Mouse (Mus musculus): ENCODE measurements at regions not wholly inside any gene's neighbourhood (a gene's known extent, or its start where the extent isn't known, plus 50 kb on each side); places are given as distances from the start of the nearest gene placed in this dataset.

- H3K36me3 ChIP-seq: no peaks in the 10 kb centered on the region
- no peaks in the 10 kb centered on the region for H3K27me3 ChIP-seq
- H3K9ac ChIP-seq: no peak overlapping the region
- no peak overlapping the region for H3K27ac ChIP-seq
- H3K4me1 ChIP-seq (replicated peaks): peaks cover 12% of the 10 kb centered on the region
- no peak overlapping the region for H3K4me2 ChIP-seq
- no peak for ATAC-seq (ENCODE audit: low FRiP score)
- no peak overlapping the region for H3K4me3 ChIP-seq
- WGBS: 90% methylated on average over 6 of the region's 6 CpGs
- no peaks in the 10 kb centered on the region for H3K9me3 ChIP-seq
Observed at GRCm38 (mm10) chr5:96919149-96919548, 78.3 kb upstream of the Bmp2k start.

DNA sequence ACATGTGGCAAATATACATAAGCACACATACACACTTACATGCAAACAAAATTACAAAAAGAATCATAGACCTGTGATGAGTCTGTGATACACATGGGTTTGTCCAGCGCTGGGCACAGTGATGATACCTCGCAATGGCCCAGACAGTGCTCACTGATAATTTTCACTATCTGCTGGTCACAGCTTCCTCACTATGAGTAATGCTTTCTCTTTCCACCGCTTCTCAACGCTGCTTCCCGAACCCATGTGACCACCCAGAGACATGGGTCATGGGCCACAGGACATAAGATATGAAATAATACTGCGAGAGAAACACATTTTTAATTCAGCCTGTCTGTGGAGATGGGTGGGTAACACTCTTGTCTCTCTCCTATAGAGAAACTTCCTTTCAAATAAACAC is 76.5 kb upstream of the Bmp2k start:
- H3K9ac ChIP-seq: no peak overlapping the region
- no peaks in the 10 kb centered on the region for H3K36me3 ChIP-seq
- no peak overlapping the region for H3K27ac ChIP-seq
- peaks cover 12% of the 10 kb centered on the region for H3K4me1 ChIP-seq (replicated peaks)
- no peaks in the 10 kb centered on the region for H3K9me3 ChIP-seq
- H3K4me3 ChIP-seq: no peak overlapping the region
- no peak for ATAC-seq (ENCODE audit: low FRiP score)
- no peaks in the 10 kb centered on the region for H3K27me3 ChIP-seq
- WGBS: 90% methylated on average over 6 of the region's 6 CpGs
- H3K4me2 ChIP-seq: no peak overlapping the region

GRCm38 (mm10) chr5:96921511-96921910 is 76.0 kb upstream of the Bmp2k start:
- H3K9me3 ChIP-seq: no peaks in the 10 kb centered on the region
- H3K9ac ChIP-seq: no peak overlapping the region
- H3K36me3 ChIP-seq: no peaks in the 10 kb centered on the region
- 85% methylated on average over 6 of the region's 6 CpGs for WGBS
- H3K4me1 ChIP-seq (replicated peaks): peaks cover 12% of the 10 kb centered on the region
- H3K27ac ChIP-seq: 0 out of 2 replicates have a peak overlapping the region, but pooled peaks have one; percentile 35
- H3K27me3 ChIP-seq: no peaks in the 10 kb centered on the region
- H3K4me3 ChIP-seq: no peak overlapping the region
- ATAC-seq (ENCODE audit: low FRiP score): no peak
- H3K4me2 ChIP-seq: no peak overlapping the region

DNA sequence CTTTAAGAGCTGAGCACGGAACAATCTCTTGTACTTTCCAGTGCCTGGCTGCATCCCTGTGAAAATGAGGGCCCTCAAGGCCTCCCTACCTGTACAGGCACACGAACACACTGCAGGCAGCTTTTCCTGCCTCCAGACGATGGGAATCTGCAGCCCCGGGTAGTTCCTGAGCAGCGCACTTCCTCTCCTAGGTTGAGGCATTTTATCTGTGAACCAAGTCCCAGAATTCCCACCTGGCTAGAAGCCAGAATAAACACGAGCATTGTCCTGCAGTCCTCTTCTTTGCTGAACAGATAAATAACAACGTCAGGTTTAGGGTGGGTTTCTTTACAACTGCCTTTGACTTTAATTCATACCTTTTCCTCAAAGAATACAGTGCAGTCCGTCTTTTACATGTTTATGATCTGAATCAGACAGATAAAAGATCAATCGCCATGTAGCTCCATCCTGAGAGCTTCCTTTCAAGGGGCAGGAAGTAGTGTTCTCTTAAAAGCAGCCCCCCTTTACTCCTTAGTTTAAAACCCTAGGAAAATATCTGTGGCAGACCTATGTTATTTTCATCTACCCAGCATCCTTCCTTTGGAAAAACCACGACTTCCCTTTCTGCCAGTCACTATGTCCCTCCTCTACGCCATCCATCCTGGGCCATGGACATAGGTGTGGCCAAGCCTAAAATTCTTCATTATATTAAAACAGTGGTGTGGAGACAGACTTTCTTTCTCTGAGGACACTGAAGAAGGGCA is 75.3 kb upstream of the Bmp2k start:
- Histone ChIP-seq H3K36me3 (no peaks in the 10 kb centered on the region), H3K4me1 (replicated peaks) (peaks cover 12% of the 10 kb centered on the region), H3K9ac (no peak overlapping the region), H3K9me3 (no peaks in the 10 kb centered on the region), H3K27me3 (no peaks in the 10 kb centered on the region), H3K4me2 (no peak overlapping the region), H3K27ac (0 out of 2 replicates have a peak overlapping the region, but pooled peaks have one; percentile 35), H3K4me3 (no peak overlapping the region)
- no peak for ATAC-seq (ENCODE audit: low FRiP score)
- WGBS: 68% methylated on average over 11 of the region's 11 CpGs

DNA sequence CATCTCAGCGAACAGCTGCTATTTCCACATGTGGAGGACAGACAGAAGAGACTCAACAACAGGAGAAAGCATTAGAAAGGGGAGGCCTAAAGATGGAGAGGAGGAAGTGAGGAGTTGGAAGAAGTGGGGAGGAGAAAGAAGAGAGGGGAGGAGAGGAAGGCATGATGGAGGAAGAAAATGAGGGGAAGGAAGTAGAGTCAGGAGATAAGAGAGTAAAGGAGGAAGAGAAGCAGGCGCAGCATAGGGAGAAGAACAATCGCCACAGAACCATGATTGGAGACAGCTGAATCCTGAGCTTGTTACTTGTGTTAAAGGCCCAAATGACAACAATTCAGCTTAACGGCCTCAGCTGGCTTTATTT is 74.8 kb upstream of the Bmp2k start:
- no peak overlapping the region for H3K27ac ChIP-seq
- no peak overlapping the region for H3K4me2 ChIP-seq
- H3K4me1 ChIP-seq (replicated peaks): peaks cover 11% of the 10 kb centered on the region
- ATAC-seq (ENCODE audit: low FRiP score): no peak
- 53% methylated on average over 4 of the region's 4 CpGs for WGBS
- no peaks in the 10 kb centered on the region for H3K9me3 ChIP-seq
- no peaks in the 10 kb centered on the region for H3K27me3 ChIP-seq
- no peak overlapping the region for H3K9ac ChIP-seq
- no peaks in the 10 kb centered on the region for H3K36me3 ChIP-seq
- no peak overlapping the region for H3K4me3 ChIP-seq

DNA sequence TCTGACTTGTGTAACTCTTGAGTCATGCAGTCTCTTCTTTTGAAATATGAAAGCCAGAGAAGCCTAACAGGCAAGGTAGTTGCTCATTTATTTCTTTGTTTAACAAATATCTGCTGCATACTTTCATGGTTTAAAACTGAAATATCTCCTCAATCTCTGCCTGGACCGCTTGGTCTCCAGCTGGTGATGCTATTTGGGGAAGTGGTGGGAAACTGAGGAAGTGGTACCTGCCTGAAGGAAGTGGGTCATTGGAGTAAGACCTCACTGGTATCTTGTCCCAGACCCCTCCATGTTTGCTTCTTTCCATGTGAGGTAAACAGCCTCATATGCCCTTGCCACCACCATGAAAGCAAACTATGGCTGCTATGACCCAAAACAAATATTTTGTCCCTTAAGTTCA is 74.0 kb upstream of the Bmp2k start:
- Histone ChIP-seq H3K4me3 (no peak overlapping the region), H3K36me3 (no peaks in the 10 kb centered on the region), H3K4me2 (no peak overlapping the region), H3K9me3 (no peaks in the 10 kb centered on the region), H3K4me1 (replicated peaks) (peaks cover 8% of the 10 kb centered on the region; the same call in 1 of the 2 replicates), H3K27ac (no peak overlapping the region), H3K9ac (no peak overlapping the region), H3K27me3 (no peaks in the 10 kb centered on the region)
- 94% methylated on average over 1 of the region's 1 CpGs for WGBS
- no peak for ATAC-seq (ENCODE audit: low FRiP score)

GRCm38 (mm10) chr5:96924736-96925429 is 72.6 kb upstream of the Bmp2k start:
- H3K9ac ChIP-seq: no peak overlapping the region
- H3K4me2 ChIP-seq: no peak overlapping the region
- no peak overlapping the region for H3K4me3 ChIP-seq
- no peak for ATAC-seq (ENCODE audit: low FRiP score)
- no peak overlapping the region for H3K27ac ChIP-seq
- H3K4me1 ChIP-seq (replicated peaks): peaks cover 8% of the 10 kb centered on the region; the same call in 1 of the 2 replicates
- 91% methylated on average over 7 of the region's 7 CpGs for WGBS
- H3K9me3 ChIP-seq: no peaks in the 10 kb centered on the region
- no peaks in the 10 kb centered on the region for H3K36me3 ChIP-seq
- no peaks in the 10 kb centered on the region for H3K27me3 ChIP-seq

DNA sequence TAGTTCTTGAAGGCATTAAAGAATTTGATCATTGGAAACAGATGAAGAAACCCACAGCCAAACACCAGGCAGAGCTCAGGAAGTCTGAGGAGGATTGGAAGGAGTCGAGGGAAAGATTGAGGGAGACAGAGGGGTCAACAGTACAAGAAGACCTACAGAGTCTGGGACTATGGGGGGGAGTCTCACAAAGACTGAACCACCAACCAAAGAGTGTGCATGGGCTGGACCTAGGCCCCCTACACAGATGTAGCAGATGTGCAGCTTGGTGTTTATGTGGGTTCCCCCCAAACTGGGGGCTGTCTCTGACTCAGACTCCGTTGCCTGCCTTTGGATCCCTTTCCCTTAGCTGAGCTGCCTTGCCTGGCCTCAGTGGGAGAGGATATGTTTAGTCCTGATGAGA is 71.5 kb upstream of the Bmp2k start:
- whole genome bisulfite sequencing: 81% methylated on average over 2 of the region's 2 CpGs
- Histone ChIP-seq H3K27ac (no peak overlapping the region), H3K4me2 (no peak overlapping the region), H3K9ac (no peak overlapping the region), H3K36me3 (no peaks in the 10 kb centered on the region), H3K27me3 (no peaks in the 10 kb centered on the region), H3K4me1 (replicated peaks) (peaks cover 8% of the 10 kb centered on the region; the same call in 1 of the 2 replicates), H3K9me3 (no peaks in the 10 kb centered on the region), H3K4me3 (no peak overlapping the region)
- ATAC-seq (ENCODE audit: low FRiP score): no peak

DNA sequence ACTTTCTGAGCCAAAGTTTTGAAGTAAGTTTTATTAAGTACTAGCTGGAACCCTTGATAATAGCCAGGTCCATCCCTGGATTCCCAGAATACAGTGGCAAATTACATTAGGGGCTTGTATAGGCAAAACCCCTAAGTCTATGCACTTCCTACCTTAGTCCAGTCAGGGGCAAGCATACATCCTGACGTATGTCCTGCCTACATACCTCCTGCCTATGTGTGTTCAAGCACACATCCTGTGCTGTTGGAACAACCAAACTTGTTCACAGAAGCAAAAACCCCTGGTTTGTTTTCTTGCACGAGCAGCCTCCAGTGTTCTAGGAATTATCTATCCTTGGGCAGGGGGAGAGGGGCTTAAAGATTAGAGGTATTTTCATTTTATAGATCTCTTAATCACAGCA is 66.4 kb upstream of the Bmp2k start:
- ATAC-seq (ENCODE audit: low FRiP score): no peak
- H3K4me3 ChIP-seq: no peak overlapping the region
- H3K9me3 ChIP-seq: no peaks in the 10 kb centered on the region
- H3K4me2 ChIP-seq: no peak overlapping the region
- H3K36me3 ChIP-seq: no peaks in the 10 kb centered on the region
- no peak overlapping the region for H3K27ac ChIP-seq
- no peaks in the 10 kb centered on the region for H3K4me1 ChIP-seq (replicated peaks)
- WGBS: 63% methylated on average over 2 of the region's 2 CpGs
- no peaks in the 10 kb centered on the region for H3K27me3 ChIP-seq
- H3K9ac ChIP-seq: no peak overlapping the region

- ATAC-seq (ENCODE audit: low FRiP score): no peak
- no peaks in the 10 kb centered on the region for H3K9me3 ChIP-seq
- 49% methylated on average over 4 of the region's 4 CpGs for WGBS
- no peak overlapping the region for H3K4me3 ChIP-seq
- H3K36me3 ChIP-seq: no peaks in the 10 kb centered on the region
- H3K27ac ChIP-seq: no peak overlapping the region
- no peak overlapping the region for H3K4me2 ChIP-seq
- H3K27me3 ChIP-seq: no peaks in the 10 kb centered on the region
- no peak overlapping the region for H3K9ac ChIP-seq
- H3K4me1 ChIP-seq (replicated peaks): no peaks in the 10 kb centered on the region
Observed at GRCm38 (mm10) chr5:96931576-96932152, 65.8 kb upstream of the Bmp2k start.

GRCm38 (mm10) chr5:96936239-96936638 is 61.2 kb upstream of the Bmp2k start:
- no peak overlapping the region for H3K4me2 ChIP-seq
- H3K4me3 ChIP-seq: no peak overlapping the region
- no peak overlapping the region for H3K9ac ChIP-seq
- H3K36me3 ChIP-seq: no peaks in the 10 kb centered on the region
- no peaks in the 10 kb centered on the region for H3K9me3 ChIP-seq
- H3K4me1 ChIP-seq (replicated peaks): peaks cover 15% of the 10 kb centered on the region
- H3K27me3 ChIP-seq: no peaks in the 10 kb centered on the region
- no peak overlapping the region for H3K27ac ChIP-seq
- ATAC-seq (ENCODE audit: low FRiP score): no peak
- WGBS: 91% methylated on average over 3 of the region's 3 CpGs

DNA sequence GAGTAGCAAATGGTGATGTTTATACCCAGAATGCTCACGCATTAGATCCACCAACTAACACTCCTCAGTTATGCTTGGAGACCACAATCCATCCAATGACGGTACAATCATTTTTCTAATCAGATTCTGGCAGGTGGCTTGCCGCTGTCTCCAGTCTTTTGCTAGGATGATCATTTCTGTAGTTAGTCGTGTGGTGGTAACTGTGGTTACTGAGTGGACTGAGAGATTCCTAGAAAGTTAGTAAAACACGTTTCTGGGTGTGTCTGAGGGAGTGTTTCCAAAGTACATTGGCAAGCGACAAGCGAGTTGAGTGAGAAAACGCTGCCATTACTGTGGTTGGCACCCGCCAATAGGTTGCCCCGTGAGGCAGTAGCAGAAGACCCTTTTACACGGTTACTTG is 58.8 kb upstream of the Bmp2k start:
- Histone ChIP-seq H3K4me3 (no peak overlapping the region), H3K27me3 (no peaks in the 10 kb centered on the region), H3K4me1 (replicated peaks) (peaks cover 19% of the 10 kb centered on the region), H3K9me3 (no peaks in the 10 kb centered on the region), H3K27ac (no peak overlapping the region), H3K36me3 (no peaks in the 10 kb centered on the region), H3K9ac (no peak overlapping the region), H3K4me2 (no peak overlapping the region)
- WGBS: 86% methylated on average over 11 of the region's 11 CpGs
- no peak for ATAC-seq (ENCODE audit: low FRiP score)

DNA sequence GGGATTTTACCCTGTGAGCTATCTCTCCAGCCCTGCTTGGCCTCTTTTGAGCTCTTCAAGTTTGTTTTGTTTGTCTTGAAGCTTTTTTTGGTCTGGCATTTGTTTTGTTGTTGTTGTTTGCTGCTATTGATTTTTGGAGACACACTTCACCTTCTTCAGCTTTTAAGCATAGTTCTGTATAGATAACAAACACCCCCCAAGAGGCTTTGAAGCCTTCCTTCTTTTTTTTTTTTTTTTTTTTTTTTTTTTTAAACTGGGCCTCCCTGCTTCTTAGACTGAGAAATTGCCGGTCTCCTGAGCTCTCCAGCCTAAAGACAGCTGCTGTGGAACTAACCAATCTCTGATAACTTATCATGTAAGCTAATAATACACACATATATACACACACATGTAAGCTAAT is 58.2 kb upstream of the Bmp2k start:
- Histone ChIP-seq H3K9ac (no peak overlapping the region), H3K36me3 (no peaks in the 10 kb centered on the region), H3K4me2 (no peak overlapping the region), H3K27ac (no peak overlapping the region), H3K4me1 (replicated peaks) (peaks cover 19% of the 10 kb centered on the region), H3K27me3 (no peaks in the 10 kb centered on the region), H3K4me3 (no peak overlapping the region), H3K9me3 (no peaks in the 10 kb centered on the region)
- 73% methylated on average over 1 of the region's 1 CpGs for WGBS
- ATAC-seq (ENCODE audit: low FRiP score): no peak
